Mouse (Mus musculus): ENCODE measurements around the gene Tesk2.

GRCm38 (mm10) chr4:116829364-116830069 is 108.8 kb downstream of the Tesk2 start:
- TF ChIP-seq CTCF (IDR thresholded peaks at IDR 0.05; ENCODE audit: low read depth) (no peak), EP300 (IDR thresholded peaks at IDR 0.05; ENCODE audit: low read depth) (no peak)

Measured in liver, embryonic 14.5 days (tissue).